Mouse (Mus musculus): ENCODE results near the gene Cavin2.

- no peak for TF ChIP-seq EP300 (optimal IDR thresholded peaks at IDR 0.05)
- TF ChIP-seq CTCF (IDR thresholded peaks at IDR 0.05; ENCODE audit: low read depth) = no peak
Measured at GRCm38 (mm10) chr1:51334289-51334688, 45.4 kb downstream of the Cavin2 start.
